Mouse (Mus musculus): ENCODE data around the gene Rasal2. TPM values are rescaled to one million over a fixed set of nuclear protein-coding genes. Genes with fewer than 3 reads are reported as not detected.

Gene Rasal2
- total RNA-seq (2023), result 0.68 TPM

DNA sequence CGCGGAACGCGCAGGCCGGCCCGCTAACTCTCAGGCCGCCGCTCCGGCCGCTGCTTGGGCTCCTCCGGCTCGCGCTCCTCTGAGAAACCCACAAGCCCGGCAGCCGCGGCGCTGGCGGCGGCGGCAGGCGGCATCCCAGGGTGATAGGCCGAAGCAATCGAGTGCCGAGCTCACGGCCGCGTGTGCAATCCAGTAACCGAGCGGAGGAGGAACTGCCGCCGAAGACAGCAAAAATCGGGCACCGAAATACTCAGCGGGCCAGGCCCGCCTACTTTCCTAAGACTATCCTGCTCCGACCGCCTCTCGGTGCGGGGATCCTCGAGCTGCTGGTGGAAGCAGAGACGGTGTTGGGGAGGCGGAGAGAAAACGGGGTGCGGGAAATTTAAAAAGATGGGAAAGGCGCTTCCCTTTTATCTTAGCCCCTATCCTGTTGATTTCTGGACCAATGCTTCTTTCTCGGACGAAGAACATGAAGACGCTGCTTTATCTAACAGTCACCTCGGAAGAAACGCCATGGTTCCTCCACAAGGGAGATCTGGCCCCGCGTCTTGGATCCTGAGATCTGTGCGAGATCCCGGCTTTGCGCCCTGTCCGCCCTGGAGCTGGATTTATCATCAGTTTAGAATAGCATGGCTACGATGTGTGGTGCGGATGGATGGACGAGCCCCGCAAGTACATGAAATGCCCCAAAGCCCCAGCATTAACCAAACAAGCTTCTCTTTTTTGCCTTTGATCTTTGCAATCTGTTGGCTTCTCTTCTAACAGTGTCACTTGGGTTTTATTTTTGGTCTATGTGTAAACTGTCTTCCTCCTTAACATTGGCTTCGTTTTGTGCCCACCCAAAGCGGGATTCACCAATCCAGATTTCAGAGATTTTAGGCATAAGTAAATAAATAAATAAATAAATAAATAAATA lies at the start of gene Rasal2:
Gene Rasal2, minus strand, starts transcription at position 142 of the 916 bp plus-strand sequence.

DNA sequence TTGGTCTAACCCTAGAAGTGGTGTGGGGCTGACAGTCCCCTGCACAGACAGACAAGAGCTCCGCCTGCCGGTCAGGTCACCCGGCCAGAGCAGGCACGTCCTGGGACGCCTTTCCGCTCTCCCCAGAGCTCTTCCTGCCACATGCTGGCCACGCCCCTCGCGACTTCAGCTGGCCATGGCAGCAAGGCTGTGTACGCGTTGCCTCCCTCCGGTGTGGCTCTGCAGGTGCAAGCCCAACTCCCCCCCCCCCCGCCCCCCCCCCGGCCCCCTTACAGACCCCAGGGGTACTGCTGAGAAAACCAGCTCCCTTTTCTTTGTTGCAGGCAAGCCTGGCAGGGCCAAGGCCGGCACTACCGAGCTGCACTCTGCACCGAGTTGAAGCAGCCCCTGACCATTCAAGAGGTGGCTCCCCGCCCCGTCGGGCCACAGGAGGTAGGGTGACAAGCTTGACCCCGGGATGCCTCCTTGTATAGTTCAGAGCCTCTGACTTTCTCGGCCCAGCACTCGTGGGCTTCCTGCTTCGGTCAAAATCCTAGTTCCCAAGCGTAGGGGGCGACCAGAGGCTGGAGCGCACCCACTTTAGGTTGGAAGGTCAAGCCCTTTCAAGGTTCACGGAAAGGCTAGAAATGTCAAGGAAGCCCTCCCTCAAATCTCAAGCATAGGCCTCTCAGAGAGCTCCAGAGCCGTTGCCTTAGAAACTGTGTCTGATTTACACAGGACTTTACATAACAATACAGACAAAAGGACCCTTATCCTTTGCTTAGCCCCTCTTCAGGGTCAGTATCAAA lies 46.2 kb upstream of the Rasal2 start, which contains the start of gene Cryzl2:
Gene Cryzl2, plus strand, starts transcription at position 157 of the 788 bp plus-strand sequence.

DNA sequence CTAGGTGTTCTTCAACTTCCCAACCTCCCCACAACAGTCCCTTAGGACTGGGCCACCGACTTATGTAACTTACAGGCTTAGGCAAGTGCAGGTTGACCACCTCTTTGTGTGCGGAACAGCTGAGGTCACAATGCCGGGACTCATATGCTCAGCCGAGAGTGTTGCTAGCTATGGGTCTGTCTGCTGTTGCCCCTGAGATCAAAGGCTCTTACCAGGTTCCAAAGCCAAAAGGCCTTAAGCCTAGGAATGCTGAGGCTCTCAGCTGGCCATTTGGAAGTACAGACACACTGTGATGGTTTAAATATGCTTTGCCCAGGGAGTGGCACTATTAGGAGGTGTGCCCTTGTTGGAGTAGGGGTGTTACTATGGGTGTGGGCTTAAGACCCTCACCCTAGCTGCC lies 303.8 kb downstream of the Rasal2 start, which contains the start of gene Tex35:
Gene Tex35, minus strand, starts transcription at position 101 of the 400 bp plus-strand sequence.

Other genes with a start within 250 kb of the Rasal2 start
- gene Cryzl2, start 46.0 kb upstream of the Rasal2 start, total RNA-seq (2023), result 0.47 TPM
- gene Sec16b, start 94.1 kb upstream of the Rasal2 start, total RNA-seq (2023), result 0.92 TPM